Mouse (Mus musculus) gastrocnemius, postnatal 36 days (tissue): ENCODE data around the gene Tmem259. TPM values are rescaled to one million over a fixed set of nuclear protein-coding genes. Genes with fewer than 3 reads are reported as not detected.
"Not testable (repeated sequence)": the region's sequence is repeated elsewhere in the genome, so short reads cannot be mapped to it uniquely, and the experiment has no call there.

ENCODE experiments used
- DNase-seq, 2 experiments: peaks; one replicate each; pipeline ENCODE4 v3.0.0; 2022
- intact Hi-C: fragments of 180-260 bp; cut with DNase I; formaldehyde crosslinking; loops from one replicate; pipeline ENCODE4 v1.15.1; 2025
- total RNA-seq, 2 experiments: library from RNA; stranded (reverse); gene quantifications; 2 replicates each; pipeline ENCODE4 v1.2.3; 2021

Gene Tmem259
- total RNA-seq, 2 experiments from 2014 or later, result 71.5 to 72.4 TPM

GRCm38 (mm10) chr10:79970415-79971182 lies 13.5 kb downstream of the Tmem259 start, which contains the start of gene Grin3b:
Gene Grin3b (plus strand): TSS chr10:79970715.
- DNase-seq, result no peak
- intact Hi-C loops, result no loop called here

GRCm38 (mm10) chr10:79969124-79969568 lies 15.0 kb downstream of the Tmem259 start:
- no peak for DNase-seq
- intact Hi-C loops, result no loop called here

GRCm38 (mm10) chr10:79968181-79968580 lies 15.9 kb downstream of the Tmem259 start:
- intact Hi-C loops, result no loop called here
- no peak for DNase-seq

- DNase-seq, result no peak
- intact Hi-C loops, result no loop called here
Measured at GRCm38 (mm10) chr10:79966886-79967400, 17.2 kb downstream of the Tmem259 start.

GRCm38 (mm10) chr10:79965325-79965724 lies 18.8 kb downstream of the Tmem259 start:
- intact Hi-C loops, result loop anchor here (2.0 kb wide), 1 partner anchor 15 kb away; no protein-coding TSS in a partner anchor

GRCm38 (mm10) chr10:79964727-79965126 lies 19.4 kb downstream of the Tmem259 start:
- DNase-seq, result no peak
- intact Hi-C loops, result loop anchor here (2.0 kb wide), 1 partner anchor 16 kb away; no protein-coding TSS in a partner anchor

More at GRCm38 (mm10) chr10:79965325-79965724, 18.8 kb downstream of the Tmem259 start:
- DNase-seq, result no peak

GRCm38 (mm10) chr10:79960671-79961294 lies 23.3 kb downstream of the Tmem259 start:
- intact Hi-C loops, result no loop called here

GRCm38 (mm10) chr10:79959847-79960601 lies 24.1 kb downstream of the Tmem259 start, which contains the start of gene Wdr18:
Gene Wdr18 (plus strand): TSS chr10:79960152.
- peak; percentile 98 to 99 for DNase-seq
- intact Hi-C loops, result no loop called here

More at GRCm38 (mm10) chr10:79960671-79961294, 23.3 kb downstream of the Tmem259 start:
- DNase-seq, result no peak

GRCm38 (mm10) chr10:79959412-79959811 lies 24.7 kb downstream of the Tmem259 start:
- intact Hi-C loops, DNase-seq: not testable (repeated sequence)

GRCm38 (mm10) chr10:79958140-79958816 lies 25.9 kb downstream of the Tmem259 start:
- peak; percentile 70 to 77 for DNase-seq
- intact Hi-C loops, result loop anchor here (1.0 kb wide), 1 partner anchor 33 kb away; no protein-coding TSS in a partner anchor

- intact Hi-C loops, result loop anchor here (2.0 kb wide), 1 partner anchor 66 kb away; the partner anchor contains the start of gene Cfd
- no peak for DNase-seq
Measured at GRCm38 (mm10) chr10:79956643-79957154, 27.4 kb downstream of the Tmem259 start.

GRCm38 (mm10) chr10:79955691-79956090 lies 28.4 kb downstream of the Tmem259 start:
- intact Hi-C loops, result loop anchor here (2.0 kb wide), 2 partner anchors 29 to 65 kb away; partner anchors contain the start of genes Arid3a and Cfd
- no peak for DNase-seq

- DNase-seq, result peak in 1 of 2 experiments; percentile 17
- intact Hi-C loops, result loop anchor here (2.0 to 5.0 kb wide), 2 partner anchors 27 to 117 kb away; partner anchors contain the start of gene Arid3a
Measured at GRCm38 (mm10) chr10:79953946-79954345, 30.2 kb downstream of the Tmem259 start.

- no peak for DNase-seq
- intact Hi-C loops, result loop anchor here (5.0 kb wide), 1 partner anchor 113 kb away; no protein-coding TSS in a partner anchor
Measured at GRCm38 (mm10) chr10:79950661-79951060, 33.5 kb downstream of the Tmem259 start.

- intact Hi-C loops, result loop anchor here (5.0 kb wide), 1 partner anchor 113 kb away; no protein-coding TSS in a partner anchor
- DNase-seq, result no peak
Measured at GRCm38 (mm10) chr10:79949873-79950272, 34.3 kb downstream of the Tmem259 start.

GRCm38 (mm10) chr10:79947502-79947901 lies 36.6 kb downstream of the Tmem259 start:
- intact Hi-C loops, result no loop called here
- DNase-seq, result no peak

- DNase-seq, result no peak
- intact Hi-C loops, result no loop called here
Measured at GRCm38 (mm10) chr10:79946752-79947322, 37.3 kb downstream of the Tmem259 start.

- intact Hi-C loops, result no loop called here
- no peak for DNase-seq
Measured at GRCm38 (mm10) chr10:79945507-79946234, 38.5 kb downstream of the Tmem259 start.
